Mouse (Mus musculus): Measurements from ENCODE around the gene Pld6. TPM values are rescaled to one million over a fixed set of nuclear protein-coding genes. Genes with fewer than 3 reads are reported as not detected.

Gene Pld6
- total RNA-seq, 2 experiments from 2014 or later: 0.22 to 0.54 TPM

DNA sequence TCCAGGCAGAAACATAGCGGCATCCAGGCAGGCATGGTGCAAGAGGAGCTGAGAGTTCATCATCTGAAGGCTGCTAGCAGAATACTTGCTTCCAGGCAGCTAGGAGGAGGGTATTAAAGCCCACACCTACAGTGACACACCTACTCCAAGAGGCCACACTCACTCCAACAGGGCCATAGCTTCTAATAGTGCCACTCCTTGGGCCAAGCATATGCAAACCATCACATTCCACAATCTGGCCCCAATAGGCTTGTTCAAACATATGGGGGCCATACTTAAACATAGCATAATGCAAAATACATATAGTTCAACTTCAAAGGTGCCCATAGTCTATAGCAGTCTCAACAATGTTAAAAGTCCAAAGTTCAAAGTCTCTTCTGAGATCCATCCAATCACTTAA is 1.9 kb upstream of the Pld6 start:
- intact Hi-C loops (cut with DNase I): no loop called here

DNA sequence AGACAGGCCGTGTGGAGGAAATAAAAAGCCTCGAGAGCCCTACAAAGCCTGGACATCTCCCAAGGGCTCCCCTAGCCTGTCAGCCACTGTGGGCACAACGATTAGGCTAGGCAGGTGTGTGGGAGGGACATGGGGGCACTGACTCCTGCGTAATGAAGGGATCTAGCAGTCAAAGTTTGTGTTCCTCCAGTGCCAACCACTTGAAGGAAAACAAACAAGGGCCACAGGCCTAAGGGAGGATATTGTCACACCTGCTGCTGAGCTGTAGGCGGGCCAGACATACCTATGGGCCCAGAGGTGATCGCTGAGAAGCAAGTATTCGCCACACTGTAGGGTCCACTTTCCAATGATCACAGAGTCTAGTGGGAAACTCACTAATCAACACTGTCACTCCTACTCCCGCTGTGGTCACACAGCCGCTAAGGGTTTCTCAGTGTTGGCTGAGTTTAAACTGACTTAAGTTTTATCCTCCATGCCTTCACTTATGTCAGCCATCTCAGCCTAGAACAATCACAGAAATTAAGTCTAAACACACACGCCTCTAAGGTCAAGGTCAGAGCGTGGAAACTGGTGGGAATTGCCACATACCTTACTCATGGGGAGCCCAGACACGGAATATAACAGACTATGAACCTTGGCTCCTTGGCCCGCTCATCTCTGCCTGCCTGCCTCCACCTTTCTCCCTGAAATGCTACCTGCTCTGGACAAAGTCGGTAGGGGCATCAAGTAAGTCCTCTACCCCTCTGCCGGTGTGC is 824 bp downstream of the Pld6 start:
- intact Hi-C loops (cut with DNase I): no loop called here
- no peak for DNase-seq

More for the DNA sequence above, 1.9 kb upstream of the Pld6 start:
- no peak for DNase-seq

DNA sequence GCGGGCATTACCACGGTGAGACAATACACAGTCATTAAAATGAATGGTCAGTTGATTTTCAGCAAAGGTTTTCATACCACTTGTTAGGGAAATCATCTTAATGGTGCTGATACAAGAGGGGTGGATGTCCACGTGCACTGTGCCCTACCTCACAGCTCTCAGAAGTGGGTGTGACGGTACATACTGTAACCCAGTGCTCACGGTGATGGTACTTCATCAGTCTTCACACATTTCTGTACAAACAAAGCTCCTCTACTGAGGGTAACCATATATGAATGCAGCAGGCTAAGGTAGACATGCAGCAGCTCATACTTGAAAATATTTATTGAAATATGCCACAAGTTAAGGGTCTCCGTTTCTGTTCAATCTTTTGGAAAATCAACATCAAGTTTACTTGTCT is 3.9 kb downstream of the Pld6 start:
- intact Hi-C loops (cut with DNase I): no loop called here
- no peak for DNase-seq

- intact Hi-C loops (cut with DNase I): no loop called here
- DNase-seq: no peak
Observed at GRCm38 (mm10) chr11:59782091-59782590, 5.3 kb downstream of the Pld6 start.

DNA sequence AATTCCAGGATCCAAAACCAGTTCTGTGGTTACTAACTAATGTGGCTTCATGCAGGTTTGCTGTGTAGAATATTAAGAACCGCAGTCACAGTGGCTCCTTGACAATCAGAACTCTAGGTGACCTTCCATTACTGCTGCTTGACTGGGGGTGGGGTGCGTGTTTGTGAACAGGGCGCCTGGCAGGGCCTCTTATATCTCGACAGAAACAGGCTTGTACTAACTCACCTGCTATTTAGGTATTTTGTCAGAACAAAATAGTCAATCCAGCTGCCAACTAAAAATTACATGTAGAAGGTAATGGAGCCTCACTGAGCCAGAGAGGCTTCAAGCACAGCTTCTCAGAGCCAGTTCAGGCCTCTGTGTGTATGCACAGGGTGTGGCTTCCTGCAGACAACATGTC is 7.2 kb downstream of the Pld6 start:
- DNase-seq: no peak
- intact Hi-C loops (cut with DNase I): no loop called here

DNA sequence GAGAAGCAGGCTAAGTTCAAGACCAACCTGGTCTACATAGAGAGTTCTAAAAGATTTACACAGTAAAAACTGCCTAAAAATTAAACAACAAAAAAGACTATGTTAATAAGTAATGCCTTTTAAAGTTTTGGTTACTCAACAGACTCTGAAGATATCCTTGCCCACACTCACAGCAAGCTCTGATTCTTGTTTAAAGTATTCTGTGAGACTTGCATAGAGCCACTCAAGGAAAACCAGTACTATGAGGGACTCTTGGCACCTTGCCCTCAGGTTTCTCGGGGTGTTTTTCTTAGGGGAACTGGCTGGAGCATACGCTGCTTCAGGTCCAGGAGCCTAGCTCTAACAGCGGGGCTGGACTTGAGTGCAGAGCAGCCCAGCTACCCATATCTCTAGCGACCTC is 8.0 kb downstream of the Pld6 start:
- intact Hi-C loops (cut with DNase I): no loop called here

GRCm38 (mm10) chr11:59778874-59779223 is 8.6 kb downstream of the Pld6 start:
- intact Hi-C loops (cut with DNase I): no loop called here
- no peak for DNase-seq

More for the DNA sequence above, 8.0 kb downstream of the Pld6 start:
- DNase-seq: no peak

DNA sequence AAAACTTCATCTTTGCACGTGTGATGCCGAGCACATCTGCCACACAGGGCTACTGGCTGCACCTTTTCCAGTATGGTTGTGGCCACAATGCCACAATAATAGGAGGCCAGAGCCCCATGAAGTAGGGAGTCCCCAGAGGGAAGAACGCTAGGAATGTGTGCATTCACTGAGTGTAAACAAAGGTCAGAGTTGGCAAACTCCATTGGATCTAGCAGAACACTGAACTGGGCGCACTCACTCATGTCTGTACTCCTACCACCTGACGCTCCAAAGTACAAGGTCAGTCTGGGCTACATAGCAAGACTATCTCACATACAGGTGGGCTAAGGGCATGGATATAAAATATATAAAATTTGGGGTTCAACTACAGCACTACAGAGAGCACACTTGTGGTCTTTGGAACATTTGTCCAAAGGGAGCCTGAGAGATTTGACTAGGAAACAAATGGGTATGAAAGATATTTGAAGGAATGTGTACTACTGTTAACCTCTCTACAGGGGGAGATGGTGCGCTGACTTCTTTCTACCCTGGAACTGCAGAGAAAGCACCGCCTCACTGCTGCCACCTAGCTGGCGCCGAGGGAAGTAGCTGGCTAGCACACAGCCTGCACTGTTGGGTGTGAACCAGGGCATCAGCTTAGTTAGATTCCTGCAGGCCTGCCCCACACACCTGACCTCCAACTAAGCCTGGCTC is 9.1 kb downstream of the Pld6 start:
- peak; percentile 73 to 83 for DNase-seq
- intact Hi-C loops (cut with DNase I): no loop called here

DNA sequence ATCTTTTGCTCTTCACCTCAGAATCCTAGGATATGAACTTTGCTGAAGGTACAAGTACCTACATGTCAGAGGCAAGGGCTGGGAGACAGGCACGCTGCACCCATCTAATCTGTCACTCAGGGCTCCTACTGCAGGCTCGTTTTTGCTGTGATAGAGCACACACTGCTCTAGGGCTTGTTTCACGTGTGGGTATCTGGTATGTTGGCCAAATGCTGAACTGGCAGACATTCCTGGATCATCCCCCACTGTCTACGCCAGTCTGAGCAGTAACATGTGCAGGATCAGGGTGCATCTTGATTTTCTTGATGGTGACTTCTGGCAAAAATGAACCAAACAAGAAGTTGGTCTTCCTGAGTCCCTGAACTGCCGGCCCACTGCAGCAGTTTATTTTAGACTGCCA is 10.2 kb downstream of the Pld6 start:
- intact Hi-C loops (cut with DNase I): no loop called here
- no peak for DNase-seq

DNA sequence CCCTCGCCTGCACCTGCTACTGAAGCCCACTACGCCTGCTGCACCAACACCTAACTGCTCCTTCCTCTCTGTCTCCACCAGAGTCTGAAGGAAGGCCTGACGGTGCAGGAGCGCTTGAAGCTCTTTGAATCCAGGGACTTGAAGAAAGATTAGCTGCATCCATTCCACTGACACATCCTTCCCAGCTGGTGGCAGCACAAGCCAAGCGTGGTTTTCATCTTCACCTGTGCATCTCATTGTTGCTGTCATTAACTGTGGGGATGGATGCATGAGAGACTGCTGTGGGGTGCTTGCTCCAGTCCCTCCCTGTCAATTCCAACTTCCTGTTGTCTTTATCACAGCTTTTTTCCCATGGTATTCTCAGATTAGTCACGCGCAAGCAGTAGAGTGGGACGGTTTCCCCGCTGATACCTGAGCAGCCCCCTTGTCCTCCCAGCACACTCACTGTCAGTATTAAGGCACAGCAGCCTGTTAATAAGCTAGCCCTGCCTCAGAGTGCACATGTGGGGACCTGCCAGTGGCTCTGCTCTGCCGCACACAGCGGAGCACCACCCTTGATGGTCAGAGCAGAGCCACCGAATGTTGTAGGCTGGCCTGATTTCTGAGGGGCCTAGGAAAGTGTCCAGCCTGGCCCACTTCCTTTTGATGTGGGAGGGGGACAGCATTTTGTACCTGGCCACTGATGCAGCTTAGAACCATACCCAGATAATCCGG is 11.9 kb downstream of the Pld6 start:
- DNase-seq: no peak
- intact Hi-C loops (cut with DNase I): loop anchor here (2.0 kb wide), 1 partner anchor 151 kb away; no protein-coding TSS in a partner anchor

DNA sequence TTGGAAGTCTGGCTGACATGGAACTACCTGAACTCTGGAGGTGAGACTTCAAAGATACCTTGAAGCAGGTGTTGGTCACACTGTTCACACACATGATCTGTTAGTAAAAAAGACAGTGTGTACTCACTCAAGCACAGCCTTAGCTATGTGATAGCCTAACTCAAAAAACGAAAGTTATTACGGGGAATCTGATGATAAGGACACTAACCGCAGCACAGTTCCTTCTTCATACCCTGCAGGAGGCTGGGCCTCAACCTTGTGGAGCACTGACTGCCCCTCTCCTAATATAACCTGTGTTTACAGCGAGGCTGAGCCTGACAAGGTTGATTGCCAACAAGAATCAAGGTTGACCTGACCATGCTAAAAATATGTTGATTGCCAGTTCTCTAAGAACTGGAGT is 12.9 kb downstream of the Pld6 start:
- intact Hi-C loops (cut with DNase I): loop anchor here (2.0 kb wide), 1 partner anchor 150 kb away; no protein-coding TSS in a partner anchor
- DNase-seq: no peak

DNA sequence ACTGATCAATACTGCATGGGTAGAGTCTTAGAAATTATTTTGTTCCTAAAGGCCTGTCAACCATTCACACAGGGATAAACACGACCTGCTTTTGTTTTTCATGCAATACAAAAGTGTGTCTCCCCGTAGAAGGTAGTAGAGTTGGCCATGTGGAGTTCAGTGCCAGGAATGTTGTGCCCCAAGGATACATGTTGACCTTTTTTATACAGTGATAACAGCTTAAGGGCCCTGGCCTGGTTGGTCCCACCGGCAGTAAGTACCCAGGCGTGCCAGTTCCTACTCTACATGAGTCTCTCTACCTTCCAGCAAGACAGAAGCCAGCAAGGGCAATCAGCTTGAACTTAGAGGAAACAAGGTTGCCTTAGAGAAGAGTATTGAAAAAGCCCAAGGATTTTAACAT is 14.5 kb downstream of the Pld6 start:
- intact Hi-C loops (cut with DNase I): no loop called here
- DNase-seq: no peak

DNA sequence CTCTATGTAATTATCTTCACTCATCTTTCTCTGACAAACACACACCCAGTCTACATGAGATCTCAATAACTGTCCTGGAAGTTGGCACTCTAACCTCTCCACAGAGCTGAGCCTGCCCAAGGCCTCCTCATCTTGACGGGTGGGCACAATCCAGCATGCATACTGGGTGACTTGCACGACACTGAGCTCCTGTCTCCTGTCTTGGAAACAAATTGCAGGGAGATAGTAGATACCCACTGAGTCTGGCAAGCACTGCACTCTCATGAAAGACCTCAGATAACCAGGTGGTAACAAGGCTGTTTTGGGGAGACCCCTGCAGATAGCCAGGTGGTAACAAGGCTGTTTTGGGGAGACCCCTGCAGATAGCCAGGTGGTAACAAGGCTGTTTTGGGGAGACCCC is 15.2 kb downstream of the Pld6 start:
- DNase-seq: no peak
- intact Hi-C loops (cut with DNase I): no loop called here

DNA sequence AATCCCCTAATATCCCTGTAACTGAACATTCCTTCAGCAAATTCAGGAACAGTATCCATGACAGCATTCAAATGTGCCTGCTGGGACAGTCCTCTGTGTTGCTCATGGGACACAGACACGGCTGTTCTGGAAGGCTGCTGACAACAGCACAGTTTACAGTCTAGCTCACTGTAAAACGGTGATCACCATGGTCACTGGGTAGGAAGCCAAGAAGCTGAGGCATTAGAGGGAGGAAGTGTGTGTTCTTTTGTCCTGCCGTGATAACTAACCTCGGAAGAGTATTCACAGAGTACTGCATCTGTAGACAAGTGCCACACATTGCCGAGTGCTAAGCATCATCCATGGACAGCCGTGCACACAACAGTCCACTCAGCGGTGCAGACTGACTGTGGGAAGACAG is 16.7 kb downstream of the Pld6 start:
- DNase-seq: no peak
- intact Hi-C loops (cut with DNase I): no loop called here

GRCm38 (mm10) chr11:59769738-59770137 is 17.7 kb downstream of the Pld6 start:
- DNase-seq: no peak
- intact Hi-C loops (cut with DNase I): no loop called here

GRCm38 (mm10) chr11:59769307-59769706 is 18.1 kb downstream of the Pld6 start:
- intact Hi-C loops (cut with DNase I): no loop called here
- DNase-seq: no peak

DNA sequence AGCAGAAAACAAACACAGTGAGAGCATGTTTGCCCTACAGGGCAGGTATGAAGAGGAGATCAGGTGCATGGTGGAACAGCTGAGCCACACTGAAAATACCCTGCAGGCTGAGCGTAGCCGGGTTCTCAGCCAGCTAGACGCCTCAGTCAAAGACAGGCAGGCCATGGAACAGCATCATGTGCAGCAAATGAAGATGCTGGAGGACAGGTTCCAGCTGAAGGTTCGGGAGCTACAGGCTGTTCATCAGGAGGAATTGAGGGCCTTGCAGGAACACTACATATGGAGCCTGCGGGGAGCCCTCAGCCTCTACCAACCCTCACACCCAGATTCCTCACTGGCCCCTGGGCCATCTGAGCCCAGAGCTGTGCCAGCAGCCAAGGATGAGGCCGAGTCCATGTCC is 26.6 kb downstream of the Pld6 start:
- intact Hi-C loops (cut with DNase I): no loop called here
- DNase-seq: no peak

GRCm38 (mm10) chr11:59759626-59760025 is 27.8 kb downstream of the Pld6 start:
- DNase-seq: no peak
- intact Hi-C loops (cut with DNase I): no loop called here

- DNase-seq: peak; percentile 42 to 57
- intact Hi-C loops (cut with DNase I): no loop called here
Observed at GRCm38 (mm10) chr11:59759178-59759577, 28.3 kb downstream of the Pld6 start.

- no peak for DNase-seq
Observed at GRCm38 (mm10) chr11:59758191-59758985, 29.1 kb downstream of the Pld6 start.

GRCm38 (mm10) chr11:59756351-59756750 is 31.1 kb downstream of the Pld6 start:
- intact Hi-C loops (cut with DNase I): no loop called here
- no peak for DNase-seq

More at GRCm38 (mm10) chr11:59758191-59758985, 29.1 kb downstream of the Pld6 start:
- intact Hi-C loops (cut with DNase I): no loop called here

Data from heart, postnatal 36 days (tissue).